Mouse (Mus musculus) testis, adult 2 months (tissue): ENCODE measurements around the gene Irs2.

Experiments used
- CTCF ChIP-seq: fragments of 200-500 bp; IDR thresholded peaks from 2 replicates; pipeline ENCODE4 v1.5.1; 2012; ENCODE audit warnings: low read depth, mild to moderate bottlenecking, inconsistent platforms, low read length, moderate library complexity; ENCODE audit not compliant: control insufficient read depth, insufficient read depth, insufficient replicate concordance
- POLR2A ChIP-seq: fragments of 200-500 bp; IDR thresholded peaks from 2 replicates; pipeline ENCODE4 v1.6.1; 2012; ENCODE audit warnings: low read depth, mild to moderate bottlenecking, inconsistent platforms, low read length, moderate library complexity; ENCODE audit not compliant: control insufficient read depth

GRCm38 (mm10) chr8:10991323-10991722 is 16.9 kb downstream of the Irs2 start:
- TF ChIP-seq CTCF (no peak), POLR2A (no peak)
